Mouse (Mus musculus) neural tube, embryonic 12.5 days (tissue): ENCODE results near the gene Cyp27b1. TPM values are rescaled to one million over a fixed set of nuclear protein-coding genes. Genes with fewer than 3 reads are reported as not detected.

ENCODE experiments used
- ATAC-seq: fragments of 200-750 bp; cut with Nextera tagmentation; 2 replicates; pipeline ENCODE4 v1.8.0; 2017; ENCODE audit warnings: low read depth, mild to moderate bottlenecking, moderate TSS enrichment, moderate library complexity; ENCODE audit not compliant: low FRiP score
- H3K27ac ChIP-seq: fragments of 300-500 bp; sonication (generic); 2 replicates; pipeline ENCODE4 v1.5.1; 2016
- H3K27me3 ChIP-seq: fragments of 300-500 bp; sonication (generic); replicated peaks from 2 replicates; pipeline ENCODE4 v1.6.1; 2016; ENCODE audit warnings: mild to moderate bottlenecking
- H3K36me3 ChIP-seq: fragments of 300-500 bp; sonication (generic); 2 replicates; pipeline ENCODE4 v1.6.1; 2016; ENCODE audit warnings: mild to moderate bottlenecking
- H3K4me1 ChIP-seq: fragments of 300-500 bp; sonication (generic); 2 replicates; pipeline ENCODE4 v1.6.1; 2016
- H3K4me2 ChIP-seq: fragments of 300-500 bp; sonication (generic); replicated peaks from 2 replicates; pipeline ENCODE4 v1.6.1; 2016; ENCODE audit warnings: mild to moderate bottlenecking
- H3K4me3 ChIP-seq: fragments of 300-500 bp; sonication (generic); 2 replicates; pipeline ENCODE4 v1.5.1; 2016
- H3K9ac ChIP-seq: fragments of 300-500 bp; sonication (generic); 2 replicates; pipeline ENCODE4 v1.6.1; 2016; ENCODE audit warnings: mild to moderate bottlenecking
- H3K9me3 ChIP-seq: fragments of 300-500 bp; sonication (generic); 2 replicates; pipeline ENCODE4 v1.6.1; 2016; ENCODE audit warnings: mild to moderate bottlenecking
- WGBS: fragments of 180-500 bp; shearing (Covaris S2); methylation state at CpG from one replicate; pipeline ENCODE4 v1.1.7; 2016; 5-methylcytosine and 5-hydroxymethylcytosine counted together
- polyA plus RNA-seq: library from polyadenylated mRNA; unstranded; fragments of >200 nt; fragmentation: Nextera tagmentation; extraction: Ambion mirVana; gene quantifications from 2 replicates; pipeline ENCODE4 v1.2.1, GENCODE M21; 2016

The Cyp27b1 gene
- polyA plus RNA-seq, 1 experiment from 2014 or later, result 0.25 TPM

- WGBS, result 88% methylated on average over 12 of the region's 12 CpGs
- H3K27ac ChIP-seq, result no peak overlapping the region
- ATAC-seq, result no peak
- peaks cover 5% of the 10 kb centered on the region; the same call in 1 of the 2 replicates for H3K4me1 ChIP-seq
- no peak overlapping the region for H3K4me3 ChIP-seq
- H3K9me3 ChIP-seq, result no peaks in the 10 kb centered on the region
- H3K4me2 ChIP-seq, result no peak overlapping the region
- peaks cover 4% of the 10 kb centered on the region; the same call in 1 of the 2 replicates for H3K27me3 ChIP-seq
- H3K36me3 ChIP-seq, result no peaks in the 10 kb centered on the region
- H3K9ac ChIP-seq, result no peak overlapping the region
Measured at GRCm38 (mm10) chr10:127036273-127036672, 11.8 kb upstream of the Cyp27b1 start.

GRCm38 (mm10) chr10:127037641-127038040, 10.4 kb upstream of the Cyp27b1 start:
- no peaks in the 10 kb centered on the region for H3K36me3 ChIP-seq
- peaks cover 11% of the 10 kb centered on the region for H3K4me1 ChIP-seq
- no peak overlapping the region for H3K4me3 ChIP-seq
- H3K9ac ChIP-seq, result no peak overlapping the region
- no peaks in the 10 kb centered on the region for H3K9me3 ChIP-seq
- peaks cover 4% of the 10 kb centered on the region; the same call in 1 of the 2 replicates for H3K27me3 ChIP-seq
- no peak overlapping the region for H3K27ac ChIP-seq
- no peak for ATAC-seq
- no peak overlapping the region for H3K4me2 ChIP-seq
- WGBS, result 72% methylated on average over 12 of the region's 12 CpGs

- WGBS, result 2% methylated on average over 20 of the region's 20 CpGs
- ATAC-seq, result peak; percentile 35
- no peak overlapping the region for H3K27ac ChIP-seq
Measured at GRCm38 (mm10) chr10:127040569-127041214, 7.4 kb upstream of the Cyp27b1 start.

GRCm38 (mm10) chr10:127041274-127041766, 6.7 kb upstream of the Cyp27b1 start, which contains the start of the genes Mettl1 and Eef1akmt3:
TSS of gene Mettl1 (plus strand) at chr10:127041414.
TSS of gene Eef1akmt3 (minus strand) at chr10:127041513.
- WGBS, result under 1% methylated on average over 28 of the region's 28 CpGs
- Histone ChIP-seq H3K36me3 (peaks cover 8% of the 10 kb centered on the region), H3K4me1 (peaks cover 12% of the 10 kb centered on the region), H3K4me2 (peak within 1 kb of the TSS; percentile 99), H3K27me3 (peaks cover 4% of the 10 kb centered on the region; the same call in 1 of the 2 replicates), H3K9me3 (no peaks in the 10 kb centered on the region), H3K27ac (no peak within 1 kb of the TSS), H3K9ac (peak within 1 kb of the TSS; percentile 67), H3K4me3 (peak within 1 kb of the TSS; percentile 76)
- ATAC-seq, result peak; percentile 73

More at GRCm38 (mm10) chr10:127040569-127041214, 7.4 kb upstream of the Cyp27b1 start:
- Histone ChIP-seq H3K36me3 (peaks cover 8% of the 10 kb centered on the region), H3K4me3 (peak overlapping the region; percentile 76), H3K4me1 (peaks cover 12% of the 10 kb centered on the region), H3K4me2 (peak overlapping the region; percentile 99), H3K9me3 (no peaks in the 10 kb centered on the region), H3K9ac (peak overlapping the region; percentile 67), H3K27me3 (peaks cover 4% of the 10 kb centered on the region; the same call in 1 of the 2 replicates)

- peak overlapping the region; percentile 67 for H3K9ac ChIP-seq
- no peaks in the 10 kb centered on the region for H3K9me3 ChIP-seq
- under 1% methylated on average over 44 of the region's 44 CpGs for WGBS
- H3K4me3 ChIP-seq, result peak overlapping the region; percentile 76
- peaks cover 5% of the 10 kb centered on the region; the same call in 1 of the 2 replicates for H3K27me3 ChIP-seq
- no peak overlapping the region for H3K27ac ChIP-seq
- peak; percentile 85 for ATAC-seq
- peak overlapping the region; percentile 99 for H3K4me2 ChIP-seq
- H3K4me1 ChIP-seq, result peaks cover 12% of the 10 kb centered on the region
- H3K36me3 ChIP-seq, result peaks cover 8% of the 10 kb centered on the region
Measured at GRCm38 (mm10) chr10:127041774-127042338, 6.2 kb upstream of the Cyp27b1 start.

- no peak for ATAC-seq
- Histone ChIP-seq H3K4me2 (peak overlapping the region; percentile 99), H3K36me3 (peaks cover 8% of the 10 kb centered on the region), H3K4me1 (peaks cover 12% of the 10 kb centered on the region), H3K27me3 (peaks cover 12% of the 10 kb centered on the region), H3K9me3 (no peaks in the 10 kb centered on the region), H3K4me3 (peak overlapping the region; percentile 76), H3K27ac (no peak overlapping the region), H3K9ac (no peak overlapping the region; the same call in 1 of the 2 replicates)
- 14% methylated on average over 5 of the region's 5 CpGs for WGBS
Measured at GRCm38 (mm10) chr10:127042468-127043115, 5.5 kb upstream of the Cyp27b1 start.

GRCm38 (mm10) chr10:127043187-127043586, 4.9 kb upstream of the Cyp27b1 start:
- H3K27ac ChIP-seq, result no peak overlapping the region
- H3K4me2 ChIP-seq, result peak overlapping the region; percentile 99
- no peak for ATAC-seq
- no peak overlapping the region for H3K4me3 ChIP-seq
- peaks cover 12% of the 10 kb centered on the region for H3K4me1 ChIP-seq
- H3K27me3 ChIP-seq, result peaks cover 18% of the 10 kb centered on the region
- H3K9ac ChIP-seq, result no peak overlapping the region
- 90% methylated on average over 6 of the region's 6 CpGs for WGBS
- peaks cover 8% of the 10 kb centered on the region for H3K36me3 ChIP-seq
- no peaks in the 10 kb centered on the region for H3K9me3 ChIP-seq

GRCm38 (mm10) chr10:127048608-127049394, 751 bp downstream of the Cyp27b1 start:
- Histone ChIP-seq H3K9me3 (no peaks in the 10 kb centered on the region), H3K27ac (no peak overlapping the region), H3K9ac (no peak overlapping the region), H3K4me3 (no peak overlapping the region), H3K4me2 (0 out of 2 replicates have a peak overlapping the region, but pooled peaks have one; percentile 9), H3K27me3 (peaks cover 59% of the 10 kb centered on the region), H3K4me1 (no peaks in the 10 kb centered on the region), H3K36me3 (peaks cover 15% of the 10 kb centered on the region)
- ATAC-seq, result no peak
- WGBS, result 4% methylated on average over 35 of the region's 35 CpGs

- Histone ChIP-seq H3K27me3 (peaks cover 59% of the 10 kb centered on the region), H3K9ac (no peak overlapping the region), H3K27ac (no peak overlapping the region), H3K36me3 (peaks cover 19% of the 10 kb centered on the region), H3K4me2 (no peak overlapping the region; the same call in 1 of the 2 replicates), H3K4me1 (no peaks in the 10 kb centered on the region), H3K4me3 (no peak overlapping the region), H3K9me3 (no peaks in the 10 kb centered on the region)
- WGBS, result 4% methylated on average over 29 of the region's 29 CpGs
- peak; percentile 11; the same call in 1 of the 2 replicates for ATAC-seq
Measured at GRCm38 (mm10) chr10:127049395-127050118, 1.5 kb downstream of the Cyp27b1 start.

- no peaks in the 10 kb centered on the region for H3K9me3 ChIP-seq
- 20% methylated on average over 10 of the region's 10 CpGs for WGBS
- no peaks in the 10 kb centered on the region for H3K4me1 ChIP-seq
- H3K36me3 ChIP-seq, result peaks cover 19% of the 10 kb centered on the region
- no peak overlapping the region for H3K4me2 ChIP-seq
- peaks cover 59% of the 10 kb centered on the region for H3K27me3 ChIP-seq
- ATAC-seq, result 0 out of 2 replicates have a peak, but pooled peaks have one; percentile 18
- H3K27ac ChIP-seq, result no peak overlapping the region
- H3K9ac ChIP-seq, result no peak overlapping the region
- H3K4me3 ChIP-seq, result no peak overlapping the region
Measured at GRCm38 (mm10) chr10:127050119-127050474, 2.0 kb downstream of the Cyp27b1 start.

- ATAC-seq, result no peak
Measured at GRCm38 (mm10) chr10:127054646-127055045, 6.6 kb downstream of the Cyp27b1 start.

More at GRCm38 (mm10) chr10:127054646-127055045, 6.6 kb downstream of the Cyp27b1 start:
- Histone ChIP-seq H3K36me3 (peaks cover 41% of the 10 kb centered on the region), H3K27me3 (peaks cover 30% of the 10 kb centered on the region), H3K27ac (no peak overlapping the region), H3K4me2 (no peak overlapping the region), H3K9me3 (no peaks in the 10 kb centered on the region), H3K4me1 (peaks cover 20% of the 10 kb centered on the region), H3K9ac (no peak overlapping the region), H3K4me3 (no peak overlapping the region)
- 67% methylated on average over 4 of the region's 4 CpGs for WGBS
